Mouse (Mus musculus): ENCODE measurements around the gene Lgals3.

- TF ChIP-seq HCFC1 (IDR thresholded peaks at IDR 0.05; ENCODE audit: borderline replicate concordance, insufficient read depth, low read length) (no peak), ZC3H11A (IDR thresholded peaks at IDR 0.05; ENCODE audit: borderline replicate concordance, low read depth, low read length) (no peak), ZNF384 (IDR thresholded peaks at IDR 0.05; ENCODE audit: low read depth, low read length) (no peak), MAFK (IDR thresholded peaks at IDR 0.05; ENCODE audit: insufficient read depth, low read depth, low read length) (no peak)
Measured at GRCm38 (mm10) chr14:47346715-47347114, 20.8 kb upstream of the Lgals3 start.

Measured in ES-E14 (cell line).